Mouse (Mus musculus) testis, adult 2 months (tissue): ENCODE results near the gene Zkscan17. TPM values are rescaled to one million over a fixed set of nuclear protein-coding genes. Genes with fewer than 3 reads are reported as not detected.
A peak's percentile ranks its signal among the peaks of the same experiment; 100 is the strongest.

Experiments used
- H3K27ac ChIP-seq: fragments of 200-500 bp; 2 replicates; pipeline ENCODE4 v1.5.1; 2012; ENCODE audit warnings: low read depth, low read length; ENCODE audit not compliant: control insufficient read depth, insufficient read depth
- H3K27me3 ChIP-seq: fragments of 200-500 bp; 2 replicates; pipeline ENCODE4 v1.6.1; 2012; ENCODE audit warnings: mild to moderate bottlenecking, low read length, moderate library complexity; ENCODE audit not compliant: control insufficient read depth, insufficient read depth
- H3K36me3 ChIP-seq: fragments of 200-500 bp; 2 replicates; pipeline ENCODE4 v1.6.1; 2012; ENCODE audit warnings: mild to moderate bottlenecking, low read length; ENCODE audit not compliant: control insufficient read depth, insufficient read depth
- H3K4me1 ChIP-seq: fragments of 200-500 bp; 2 replicates; pipeline ENCODE4 v1.6.1; 2012; ENCODE audit warnings: low read length; ENCODE audit not compliant: control insufficient read depth, insufficient read depth
- H3K4me3 ChIP-seq: fragments of 200-500 bp; 2 replicates; pipeline ENCODE4 v1.5.1; 2012; ENCODE audit warnings: low read depth, mild to moderate bottlenecking, low read length, moderate library complexity, mixed read lengths; ENCODE audit not compliant: control insufficient read depth
- CTCF ChIP-seq: fragments of 200-500 bp; IDR thresholded peaks from 2 replicates; pipeline ENCODE4 v1.5.1; 2012; ENCODE audit warnings: low read depth, mild to moderate bottlenecking, inconsistent platforms, low read length, moderate library complexity; ENCODE audit not compliant: control insufficient read depth, insufficient read depth, insufficient replicate concordance
- POLR2A ChIP-seq: fragments of 200-500 bp; IDR thresholded peaks from 2 replicates; pipeline ENCODE4 v1.6.1; 2012; ENCODE audit warnings: low read depth, mild to moderate bottlenecking, inconsistent platforms, low read length, moderate library complexity; ENCODE audit not compliant: control insufficient read depth
- polyA plus RNA-seq: library from polyadenylated mRNA; depleted of rRNA; stranded (reverse); fragments of >200 nt; gene quantifications from 2 replicates; pipeline ENCODE4 v1.2.3, GENCODE M21; 2012

Gene Zkscan17
- polyA plus RNA-seq, 1 experiment: 75.9 TPM

GRCm38 (mm10) chr11:59506713-59507074, 19.9 kb downstream of the Zkscan17 start:
- H3K27me3 ChIP-seq: no peaks in the 10 kb centered on the region
- H3K4me1 ChIP-seq: peaks cover 22% of the 10 kb centered on the region
- peak overlapping the region; percentile 92 for H3K4me3 ChIP-seq
- H3K27ac ChIP-seq: peak overlapping the region; percentile 76
- H3K36me3 ChIP-seq: peaks cover 3% of the 10 kb centered on the region; the same call in 1 of the 2 replicates
- TF ChIP-seq CTCF (no peak), POLR2A (no peak)

- Histone ChIP-seq H3K4me3 (peak overlapping the region; percentile 92), H3K27me3 (no peaks in the 10 kb centered on the region), H3K27ac (peak overlapping the region; percentile 94), H3K36me3 (peaks cover 3% of the 10 kb centered on the region; the same call in 1 of the 2 replicates), H3K4me1 (peaks cover 22% of the 10 kb centered on the region)
- TF ChIP-seq POLR2A (peak; percentile 49), CTCF (no peak)
Observed at GRCm38 (mm10) chr11:59505839-59506712, 20.5 kb downstream of the Zkscan17 start.

- H3K4me1 ChIP-seq: peaks cover 22% of the 10 kb centered on the region
- peak overlapping the region; percentile 94 for H3K27ac ChIP-seq
- H3K36me3 ChIP-seq: peaks cover 3% of the 10 kb centered on the region; the same call in 1 of the 2 replicates
- H3K27me3 ChIP-seq: no peaks in the 10 kb centered on the region
- TF ChIP-seq CTCF: no peak
- no peak; the same call in 1 of the 2 replicates for TF ChIP-seq POLR2A
- peak overlapping the region; percentile 92 for H3K4me3 ChIP-seq
Observed at GRCm38 (mm10) chr11:59505351-59505838, 21.2 kb downstream of the Zkscan17 start.

DNA sequence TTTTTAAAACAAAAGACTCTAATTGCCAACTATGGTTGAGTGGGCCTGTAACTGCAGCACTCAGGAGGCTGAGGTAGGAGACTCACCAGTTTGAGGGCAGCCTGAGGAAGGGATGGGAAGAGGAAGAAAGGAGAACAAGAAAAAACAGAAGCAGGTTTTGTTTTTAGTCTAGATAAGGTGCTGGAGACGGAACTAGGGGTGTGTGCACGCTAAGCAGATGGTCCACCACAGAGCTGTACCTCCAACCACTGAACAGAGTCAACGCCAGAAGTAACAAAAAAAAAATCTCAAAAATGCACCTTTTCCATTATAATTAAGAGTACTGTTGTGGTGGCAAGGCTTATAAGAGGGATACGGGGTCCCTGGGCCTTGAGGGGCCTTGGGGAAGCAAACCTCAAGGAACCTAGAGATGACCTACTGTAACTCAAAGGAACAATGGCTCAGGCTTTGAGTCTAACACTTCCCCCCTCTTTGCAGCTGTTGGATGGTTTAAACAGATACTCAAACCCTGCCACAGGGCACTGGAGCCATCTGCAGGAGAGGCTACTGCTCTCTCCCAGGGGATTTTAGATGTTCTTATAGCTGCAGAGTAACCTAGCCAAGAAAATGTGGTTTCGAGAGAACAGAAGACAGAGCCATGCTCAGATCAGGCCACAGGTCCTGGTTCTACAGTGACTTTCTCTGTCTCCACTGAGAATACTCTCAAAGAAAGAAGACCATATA, 24.4 kb downstream of the Zkscan17 start:
- no peak for TF ChIP-seq CTCF
- TF ChIP-seq POLR2A: no peak

DNA sequence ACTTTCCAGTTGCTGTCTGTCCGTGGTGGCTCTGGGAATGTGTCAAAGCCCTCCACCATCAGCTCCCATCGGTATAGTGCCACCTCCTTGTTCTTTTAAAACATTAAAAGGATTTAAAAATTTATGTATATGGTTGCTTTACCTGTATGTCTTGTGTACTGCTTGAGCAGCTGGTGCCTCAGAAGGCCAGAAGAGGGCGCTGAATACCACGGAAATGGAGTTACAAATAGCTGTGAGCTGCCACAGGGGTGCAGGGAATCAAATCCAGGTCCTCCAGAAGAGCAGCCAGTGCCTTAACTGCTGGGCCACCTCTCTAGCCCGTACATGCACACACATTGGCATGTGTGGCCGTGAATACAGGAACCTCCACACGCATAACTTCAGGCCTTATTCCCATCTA, 28.8 kb downstream of the Zkscan17 start:
- H3K27ac ChIP-seq: no peak overlapping the region
- H3K36me3 ChIP-seq: peaks cover 2% of the 10 kb centered on the region
- TF ChIP-seq POLR2A (no peak), CTCF (0 out of 2 replicates have a peak, but pooled peaks have one; percentile 7)
- H3K27me3 ChIP-seq: no peaks in the 10 kb centered on the region
- no peaks in the 10 kb centered on the region for H3K4me1 ChIP-seq
- no peak overlapping the region for H3K4me3 ChIP-seq

More for the DNA sequence above, 24.4 kb downstream of the Zkscan17 start:
- H3K4me1 ChIP-seq: peaks cover 20% of the 10 kb centered on the region
- no peaks in the 10 kb centered on the region for H3K27me3 ChIP-seq
- peaks cover 4% of the 10 kb centered on the region for H3K36me3 ChIP-seq
- H3K27ac ChIP-seq: no peak overlapping the region
- H3K4me3 ChIP-seq: no peak overlapping the region

- H3K4me1 ChIP-seq: no peaks in the 10 kb centered on the region
- H3K36me3 ChIP-seq: peaks cover 1% of the 10 kb centered on the region
- TF ChIP-seq CTCF (no peak), POLR2A (no peak)
- no peaks in the 10 kb centered on the region for H3K27me3 ChIP-seq
- no peak overlapping the region for H3K4me3 ChIP-seq
- no peak overlapping the region for H3K27ac ChIP-seq
Observed at GRCm38 (mm10) chr11:59496672-59497310, 29.8 kb downstream of the Zkscan17 start.

DNA sequence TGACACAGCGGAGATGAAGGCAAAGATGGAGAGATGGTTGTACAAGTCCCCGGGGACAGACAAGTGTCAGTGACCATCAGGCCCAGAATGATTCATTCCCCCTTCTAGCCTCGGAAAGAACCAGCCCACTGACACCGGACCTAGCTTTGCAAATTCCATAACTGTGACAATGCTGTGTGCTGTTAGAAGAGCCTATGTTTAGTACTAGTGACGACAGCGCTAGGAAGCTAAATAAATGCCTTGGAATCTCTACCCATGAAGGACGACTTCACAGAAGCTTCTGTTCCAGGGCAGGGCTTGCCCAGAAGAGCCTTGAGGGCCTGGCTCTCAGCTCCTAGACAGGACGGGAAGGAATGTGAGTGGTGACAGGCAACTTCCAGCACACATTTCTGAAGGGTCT, 40.3 kb downstream of the Zkscan17 start:
- Histone ChIP-seq H3K27ac (no peak overlapping the region), H3K4me1 (no peaks in the 10 kb centered on the region), H3K4me3 (no peak overlapping the region), H3K27me3 (no peaks in the 10 kb centered on the region), H3K36me3 (no peaks in the 10 kb centered on the region)
- TF ChIP-seq POLR2A (no peak), CTCF (no peak)
